Mouse (Mus musculus) lung, adult 2 months (tissue): ENCODE results near the gene Hrasls5. TPM values are rescaled to one million over a fixed set of nuclear protein-coding genes. Genes with fewer than 3 reads are reported as not detected.

Source experiments
- DNase-seq: peaks from one replicate; pipeline ENCODE4 v3.0.0; 2022
- H3K4me1 ChIP-seq: fragments of 200-500 bp; 2 replicates; pipeline ENCODE4 v1.6.1; 2011; ENCODE audit warnings: low read length; ENCODE audit not compliant: control insufficient read depth, insufficient read depth
- H3K4me3 ChIP-seq: fragments of 200-500 bp; replicated peaks from 2 replicates; pipeline ENCODE3; 2011; ENCODE audit warnings: low read depth, mild to moderate bottlenecking, control low read depth, low read length; ENCODE audit errors: extremely low read depth
- CTCF ChIP-seq: fragments of 200-500 bp; IDR thresholded peaks from 2 replicates; pipeline ENCODE4 v1.5.1; 2011; ENCODE audit warnings: mild to moderate bottlenecking, low read length, control low read depth; ENCODE audit not compliant: insufficient read depth
- POLR2A ChIP-seq: fragments of 200-500 bp; IDR thresholded peaks from 2 replicates; pipeline ENCODE4 v1.6.1; 2011; ENCODE audit warnings: low read depth, mild to moderate bottlenecking, control low read depth, low read length, borderline replicate concordance; ENCODE audit errors: extremely low read depth
- WGBS: fragments of 180-500 bp; shearing (Covaris S2); methylation state at CpG from one replicate; pipeline ENCODE4 v1.1.7; 2018; 5-methylcytosine and 5-hydroxymethylcytosine counted together
- polyA plus RNA-seq: library from polyadenylated mRNA; depleted of rRNA; stranded (reverse); fragments of >200 nt; gene quantifications from 2 replicates; pipeline ENCODE4 v1.2.3, GENCODE M21; 2012

Gene Hrasls5
- polyA plus RNA-seq, 1 experiment: 0.15 TPM

DNA sequence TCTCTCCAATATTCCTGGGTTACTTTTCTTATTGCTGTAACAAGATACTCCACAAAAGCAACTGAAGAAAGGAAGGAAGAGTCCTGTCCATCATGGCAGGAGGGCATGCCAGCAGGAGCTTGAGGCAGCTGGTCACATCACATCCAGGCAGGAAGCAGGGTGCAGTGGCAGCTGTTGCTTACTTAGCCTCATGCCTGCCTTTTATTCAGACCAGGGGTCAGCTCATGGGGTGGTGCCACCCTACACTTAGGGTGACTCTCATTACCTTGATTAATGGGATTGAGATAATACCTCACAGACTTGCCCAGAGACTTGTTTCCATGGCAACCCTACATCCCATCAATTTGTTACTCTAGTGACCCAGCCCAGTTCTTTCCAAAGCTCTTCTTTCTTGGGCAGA is 7.3 kb upstream of the Hrasls5 start:
- Histone ChIP-seq H3K4me3 (no peak overlapping the region), H3K4me1 (peaks cover 7% of the 10 kb centered on the region)
- TF ChIP-seq CTCF (no peak), POLR2A (no peak)
- no peak for DNase-seq

DNA sequence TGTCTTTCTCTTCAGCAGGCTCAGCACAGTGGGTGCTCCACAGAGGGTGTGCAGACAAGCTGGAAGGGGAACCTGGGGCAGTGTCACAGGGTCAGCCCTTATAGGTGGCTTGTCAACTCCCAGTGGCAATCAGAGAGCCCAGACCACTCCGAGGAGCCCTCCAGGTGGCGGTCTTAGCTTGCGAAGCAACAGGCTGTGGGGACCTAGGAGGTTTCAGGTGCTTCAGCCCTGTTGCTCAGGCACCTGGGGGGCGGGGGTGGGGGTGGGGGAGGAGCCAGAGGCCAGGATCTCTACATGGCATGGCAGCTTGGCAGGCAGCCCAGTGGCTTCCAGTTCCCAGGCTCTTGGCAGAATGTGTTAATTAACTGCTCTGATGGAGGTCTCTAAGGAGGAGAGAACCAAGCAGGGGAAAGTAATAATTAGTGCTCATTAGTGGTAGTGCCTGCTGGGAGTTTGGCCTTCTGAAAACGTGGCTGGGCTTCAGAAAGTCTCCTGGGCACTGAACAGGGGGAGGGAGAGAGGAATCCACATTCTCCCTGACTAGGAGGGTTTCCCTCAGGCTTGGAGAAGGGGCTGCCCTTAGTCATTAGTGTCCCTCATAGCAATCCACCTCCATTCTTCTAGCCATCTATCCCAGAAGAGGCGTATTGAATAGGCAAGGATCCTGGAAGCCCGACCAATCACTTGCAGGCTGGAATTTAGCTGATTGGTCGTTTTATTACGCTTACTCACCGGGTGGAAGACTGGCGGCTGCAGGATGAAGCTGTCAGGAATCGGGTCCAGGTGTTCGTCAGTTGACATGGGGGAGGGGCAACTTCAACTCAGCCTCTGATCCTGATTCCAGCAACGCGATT is 6.2 kb upstream of the Hrasls5 start:
- DNase-seq: peak; percentile 32
- Histone ChIP-seq H3K4me1 (peaks cover 7% of the 10 kb centered on the region), H3K4me3 (peak overlapping the region; percentile 25)
- WGBS: 13% methylated on average over 15 of the region's 15 CpGs
- peak; percentile 23; the same call in 1 of the 2 replicates for TF ChIP-seq CTCF
- no peak for TF ChIP-seq POLR2A

DNA sequence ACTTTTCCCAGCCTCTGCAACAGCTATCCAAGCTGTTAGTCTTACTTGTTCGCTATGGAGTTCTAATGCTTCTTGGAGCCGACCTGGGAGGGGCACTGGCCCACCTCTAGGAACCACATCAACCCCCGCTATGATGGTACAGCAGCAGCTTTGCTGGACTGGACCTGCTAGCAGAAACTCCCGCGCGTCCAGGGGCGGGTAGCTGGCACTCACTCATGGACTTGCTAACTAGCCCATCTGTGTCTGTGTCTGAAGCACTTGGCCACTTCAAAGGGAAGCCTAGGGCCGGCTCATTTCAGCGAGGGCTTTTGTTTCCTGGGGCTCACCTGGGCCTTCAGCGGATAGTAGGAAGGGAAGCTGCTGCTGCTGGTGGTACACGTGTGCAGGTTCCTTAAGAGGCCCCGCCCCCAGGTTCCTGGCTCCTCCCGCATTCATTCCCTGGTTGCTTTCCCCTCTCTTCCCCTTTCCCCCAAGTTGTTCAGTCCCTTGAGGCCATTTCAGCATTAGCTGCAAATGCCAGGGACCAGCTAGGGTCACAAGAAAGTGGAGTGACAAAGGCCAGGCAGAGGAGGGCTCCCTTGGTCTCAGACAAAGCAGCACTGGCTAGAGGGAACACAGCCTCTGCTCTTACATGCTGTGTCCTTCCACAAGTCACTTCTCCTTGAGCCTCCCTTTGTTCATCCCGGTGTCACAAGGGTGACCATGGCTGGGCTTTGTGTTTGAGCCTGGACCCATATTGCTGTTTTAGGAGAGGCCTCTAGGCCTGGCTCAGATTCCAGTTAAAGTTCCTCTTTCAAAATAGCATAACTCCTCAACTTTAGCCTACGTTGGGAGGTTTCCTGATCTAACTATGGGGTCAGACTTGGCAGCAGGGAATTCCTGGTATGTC is 5.3 kb upstream of the Hrasls5 start, which contains the start of gene Lgals12:
Gene Lgals12 (minus strand): TSS at position 393 of the 889 bp plus-strand sequence.
- H3K4me3 ChIP-seq: peak within 1 kb of the TSS; percentile 25
- DNase-seq: peak; percentile 28
- H3K4me1 ChIP-seq: peaks cover 9% of the 10 kb centered on the region
- TF ChIP-seq CTCF (no peak), POLR2A (no peak)
- 10% methylated on average over 15 of the region's 15 CpGs for WGBS

DNA sequence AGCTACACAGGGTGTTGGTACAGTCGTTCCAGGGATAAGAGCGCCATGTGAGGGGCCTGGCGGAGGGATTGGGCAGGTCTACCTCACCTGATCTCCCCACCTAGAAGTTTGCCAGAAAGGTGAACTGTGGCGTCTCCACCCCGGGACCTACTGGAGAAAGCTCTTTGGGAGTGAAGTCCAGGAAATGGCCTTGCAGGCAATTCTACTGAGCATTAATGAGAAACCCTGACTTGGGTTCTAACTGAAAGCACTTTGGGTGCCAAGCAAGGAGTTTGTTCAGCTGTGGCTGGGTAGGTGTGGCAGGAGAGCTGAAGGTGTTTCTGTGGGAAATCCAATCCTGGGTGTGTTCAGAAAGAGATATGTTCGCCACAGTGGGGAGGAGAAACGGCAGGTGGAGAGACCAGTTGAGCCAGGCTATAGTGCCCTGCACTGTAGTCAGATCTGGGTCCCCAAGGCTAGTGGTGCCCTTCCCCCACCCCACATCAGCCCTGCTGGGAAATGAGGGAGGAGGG is 4.6 kb upstream of the Hrasls5 start:
- 62% methylated on average over 7 of the region's 7 CpGs for WGBS
- peak; percentile 21 for DNase-seq
- Histone ChIP-seq H3K4me1 (peaks cover 9% of the 10 kb centered on the region), H3K4me3 (no peak overlapping the region)
- TF ChIP-seq POLR2A (no peak), CTCF (no peak)

DNA sequence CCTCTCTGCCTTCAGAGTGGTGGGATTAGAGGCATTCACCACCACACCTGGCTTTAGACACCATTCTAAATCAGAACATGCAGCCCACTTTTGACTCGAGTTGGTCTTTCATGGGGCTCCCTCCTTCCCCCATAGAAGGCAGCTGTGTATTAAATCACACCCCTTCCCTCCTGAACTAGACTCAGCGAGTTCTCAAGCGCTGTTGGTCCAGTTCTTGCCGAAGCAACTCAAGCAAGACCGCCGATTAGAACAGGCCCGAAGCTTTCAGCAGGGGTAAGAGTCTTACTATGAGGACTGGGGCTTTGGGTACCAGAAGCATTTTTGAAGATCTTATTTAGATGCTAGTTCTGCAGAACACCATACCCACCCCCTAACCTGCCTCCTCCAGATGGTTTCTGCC is 810 bp downstream of the Hrasls5 start:
- Histone ChIP-seq H3K4me3 (no peak overlapping the region), H3K4me1 (0 out of 2 replicates have a peak, but pooled peaks cover 3% of the 10 kb centered on the region)
- TF ChIP-seq POLR2A (no peak), CTCF (no peak)
- DNase-seq: no peak
- WGBS: 93% methylated on average over 7 of the region's 7 CpGs

DNA sequence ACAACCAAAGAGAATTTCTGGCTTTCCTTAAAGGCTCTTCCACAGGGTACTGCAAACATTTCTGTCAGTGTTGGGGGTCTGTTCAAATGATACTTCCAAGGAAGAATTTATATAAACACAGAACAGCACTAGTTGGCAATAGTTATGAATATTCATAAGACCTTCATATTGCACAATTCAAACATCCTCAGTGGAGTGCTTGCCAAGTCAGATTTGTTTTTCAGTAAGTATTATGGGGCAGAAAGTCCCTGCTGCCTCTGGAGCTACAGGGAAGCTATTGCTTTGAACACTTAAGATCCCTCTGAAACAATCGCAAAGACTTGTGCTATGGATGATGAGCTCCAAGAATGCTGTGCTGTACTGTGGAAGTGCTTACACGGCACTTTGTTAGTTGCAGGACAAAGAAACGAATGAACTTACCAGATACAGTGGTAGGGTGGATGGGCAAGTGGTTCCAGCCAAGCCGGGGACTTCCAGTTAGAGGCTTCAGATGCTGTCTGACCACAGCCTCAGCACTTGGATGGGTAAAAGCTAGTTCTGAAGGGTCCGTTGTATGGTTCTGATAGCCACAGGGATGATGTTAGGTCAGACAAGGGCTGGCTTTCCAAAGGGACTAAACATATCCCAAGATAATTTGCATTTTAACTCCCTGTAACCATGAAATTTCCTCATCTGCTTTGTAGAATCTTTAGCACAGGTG is 4.0 kb downstream of the Hrasls5 start:
- Histone ChIP-seq H3K4me3 (no peak overlapping the region), H3K4me1 (0 out of 2 replicates have a peak, but pooled peaks cover 3% of the 10 kb centered on the region)
- no peak for DNase-seq
- TF ChIP-seq POLR2A (no peak), CTCF (no peak)
- 64% methylated on average over 5 of the region's 5 CpGs for WGBS

DNA sequence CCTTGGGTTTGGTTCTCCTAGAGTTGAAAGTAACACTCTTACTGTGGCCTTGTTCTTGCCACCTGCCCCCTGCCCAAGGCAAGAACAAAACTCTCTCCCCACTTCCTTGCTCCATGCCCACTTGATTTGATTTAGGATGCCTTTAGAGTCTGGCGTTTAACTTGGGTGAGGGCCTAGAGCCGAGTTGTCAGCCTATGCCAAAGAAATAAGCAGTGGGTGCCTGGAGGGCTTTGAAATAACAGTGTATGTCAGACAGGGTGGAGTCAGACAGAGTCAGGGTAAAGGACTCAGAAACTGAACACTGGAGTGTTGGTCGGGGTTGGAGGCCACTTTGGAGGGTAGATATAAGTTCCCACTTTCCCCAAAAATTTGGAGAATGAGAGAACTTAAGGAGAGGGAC is 4.7 kb downstream of the Hrasls5 start:
- no peak for TF ChIP-seq CTCF
- TF ChIP-seq POLR2A: no peak
- 0 out of 2 replicates have a peak, but pooled peaks cover under 1% of the 10 kb centered on the region for H3K4me1 ChIP-seq
- DNase-seq: no peak
- WGBS: 50% methylated on average over 3 of the region's 3 CpGs
- H3K4me3 ChIP-seq: no peak overlapping the region

DNA sequence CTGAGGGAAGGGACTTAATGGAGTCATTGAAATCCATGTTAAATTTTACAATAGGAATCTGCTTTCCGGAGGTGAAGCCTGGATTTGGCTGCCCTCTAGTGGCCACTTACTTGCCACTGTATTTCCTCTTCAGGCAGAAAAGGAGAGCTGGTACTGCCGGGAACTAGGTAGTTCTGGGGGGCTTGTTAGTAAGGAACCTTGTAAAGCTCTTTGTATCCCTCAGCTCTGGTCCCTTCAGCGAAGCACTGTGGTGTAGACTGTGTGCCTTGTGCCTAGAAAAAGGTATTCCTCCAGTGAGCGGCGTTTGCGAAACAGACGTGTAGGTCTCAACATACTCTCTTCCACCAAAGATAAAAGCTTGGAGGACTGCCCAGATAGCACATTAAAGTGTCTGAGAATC is 5.4 kb downstream of the Hrasls5 start:
- TF ChIP-seq POLR2A (no peak), CTCF (peak; percentile 65)
- no peak overlapping the region for H3K4me3 ChIP-seq
- peak; percentile 48 for DNase-seq
- H3K4me1 ChIP-seq: no peaks in the 10 kb centered on the region
- 30% methylated on average over 7 of the region's 7 CpGs for WGBS

DNA sequence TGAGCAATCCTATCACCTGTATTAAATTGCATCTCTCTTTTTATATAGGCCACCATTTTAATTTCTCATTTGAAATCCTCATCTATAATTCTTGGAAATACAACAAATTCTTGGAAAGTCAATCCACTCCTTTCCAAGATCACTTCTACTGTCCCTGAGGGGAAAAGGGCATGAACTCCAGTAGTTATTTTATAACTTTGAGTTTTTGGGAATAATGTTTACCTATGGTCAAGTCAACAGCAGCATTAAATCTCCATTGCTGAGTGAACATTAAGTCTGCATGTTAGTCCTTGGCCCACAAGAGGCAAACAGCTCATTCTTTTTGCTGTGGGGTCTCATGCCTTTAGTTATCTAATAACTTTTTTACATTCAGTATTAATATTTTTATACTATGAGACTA is 20.7 kb downstream of the Hrasls5 start:
- no peak for DNase-seq
- Histone ChIP-seq H3K4me3 (no peak overlapping the region), H3K4me1 (no peaks in the 10 kb centered on the region)
- TF ChIP-seq POLR2A: no peak
- no peak for TF ChIP-seq CTCF
